Mouse (Mus musculus): ENCODE measurements around the gene Ccnb2. TPM values are rescaled to one million over a fixed set of nuclear protein-coding genes. Genes with fewer than 3 reads are reported as not detected.
"Not testable (repeated sequence)": the region's sequence is repeated elsewhere in the genome, so short reads cannot be mapped to it uniquely, and the experiment has no call there.

Gene Ccnb2
- polyA plus RNA-seq (2012; rRNA removed) (91.5 and 97.1 TPM in 2 replicates), polyA plus RNA-seq (2014; fragmentation: Nextera tagmentation; extraction: Ambion mirVana) (144 and 149 TPM in 2 replicates)

DNA sequence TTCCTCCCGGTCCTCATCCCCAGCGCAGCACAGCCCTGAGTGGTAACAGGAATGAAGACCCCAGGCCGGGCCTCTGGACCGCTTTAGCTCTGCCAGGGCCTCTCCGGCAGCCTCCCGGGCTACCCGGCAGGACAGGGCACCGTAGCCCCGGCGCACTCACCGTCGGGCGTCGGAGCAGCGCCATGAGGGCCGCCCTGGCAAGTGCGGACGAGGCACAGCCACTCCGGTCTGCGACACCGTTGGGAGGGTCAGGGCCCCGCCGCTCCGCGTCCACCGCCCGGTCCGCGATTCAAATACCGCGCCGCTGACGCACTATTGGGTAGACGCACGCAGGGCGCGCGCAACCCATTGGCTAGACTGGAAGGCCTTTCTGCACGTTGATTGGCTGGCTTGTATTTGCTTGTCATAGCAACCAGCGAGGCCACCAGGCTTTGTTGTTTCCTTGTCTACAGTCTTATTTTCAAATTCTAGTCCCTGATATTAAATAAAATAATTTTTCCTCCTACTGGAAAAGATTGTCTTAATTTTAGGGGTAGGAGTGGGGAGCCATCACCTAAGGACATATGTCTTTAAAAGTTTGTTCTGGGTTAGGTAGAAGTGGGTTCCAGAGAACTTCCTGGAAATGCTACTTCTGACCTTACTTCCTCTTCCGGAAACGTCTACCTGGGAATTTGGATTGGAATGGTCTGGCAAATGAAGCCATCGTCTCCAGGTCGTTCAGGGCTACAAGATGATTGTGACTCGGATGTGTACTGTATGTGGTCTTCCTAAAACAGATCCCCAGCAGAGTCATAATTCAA is at the start of gene Ccnb2:
Ccnb2 (minus strand) TSS at position 291 of the 800 bp plus-strand sequence.
- 0 out of 2 replicates have a peak, but pooled peaks have one; percentile 16 for TF ChIP-seq POLR2A (IDR thresholded peaks at IDR 0.05; ENCODE audit: borderline replicate concordance, extremely low read depth, insufficient read depth, insufficient read length)
- Histone ChIP-seq H3K27ac (replicated peaks; ENCODE audit: low read depth, low read length) (peak within 1 kb of the TSS; percentile 48), H3K9ac (ENCODE audit: low read depth, low read length, severe bottlenecking) (peak within 1 kb of the TSS; percentile 77), H3K36me3 (ENCODE audit: control insufficient read depth, insufficient read depth, low read length) (peaks cover 36% of the 10 kb centered on the region), H3K4me1 (ENCODE audit: control insufficient read depth, insufficient read depth, low read length) (peaks cover 8% of the 10 kb centered on the region; the same call in 1 of the 2 replicates), H3K9me3 (ENCODE audit: control insufficient read depth, low read length) (no peaks in the 10 kb centered on the region), H3K4me2 (replicated peaks; ENCODE audit: low read depth, low read length, severe bottlenecking) (peak within 1 kb of the TSS; percentile 94), H3K27me3 (ENCODE audit: control insufficient read depth, insufficient read depth, low read length) (no peaks in the 10 kb centered on the region), H3K4me3 (replicated peaks; ENCODE audit: low read length) (peak within 1 kb of the TSS; percentile 66)
- DNase-seq (ENCODE audit: low spot score) (peak; percentile 97), ATAC-seq (ENCODE audit: low FRiP score, low read depth) (peak; percentile 97)
- WGBS: 4% methylated on average over 35 of the region's 45 CpGs

DNA sequence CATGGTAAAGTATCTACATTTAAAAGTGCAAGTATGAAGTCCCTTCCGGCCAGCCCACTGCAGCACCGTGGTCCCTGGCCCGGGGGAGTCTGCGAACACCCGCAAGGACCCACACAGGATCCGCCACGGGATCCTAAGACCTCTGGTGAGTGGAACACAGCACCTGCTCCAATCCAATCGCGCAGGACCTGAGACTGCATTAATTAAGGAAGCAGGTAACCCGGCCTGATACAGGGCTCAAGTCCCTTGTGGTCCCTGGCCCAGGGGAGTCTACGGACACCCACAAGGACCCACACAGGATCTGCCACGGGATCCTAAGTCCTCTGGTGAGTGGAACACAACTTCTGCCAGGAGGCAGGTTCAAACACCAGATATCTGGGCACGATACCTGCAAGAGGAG is 41.7 kb upstream of the Ccnb2 start:
- DNase-seq (ENCODE audit: low spot score); H3K27me3 ChIP-seq (ENCODE audit: control insufficient read depth, insufficient read depth, low read length); ATAC-seq (ENCODE audit: low FRiP score, low read depth); H3K4me3 ChIP-seq (replicated peaks; ENCODE audit: low read length); H3K4me2 ChIP-seq (replicated peaks; ENCODE audit: low read depth, low read length, severe bottlenecking); H3K27ac ChIP-seq (replicated peaks; ENCODE audit: low read depth, low read length); H3K9ac ChIP-seq (ENCODE audit: low read depth, low read length, severe bottlenecking); H3K9me3 ChIP-seq (ENCODE audit: control insufficient read depth, low read length); H3K4me1 ChIP-seq (ENCODE audit: control insufficient read depth, insufficient read depth, low read length): not testable (repeated sequence)
- 92% methylated on average over 13 of the region's 13 CpGs for WGBS
- H3K36me3 ChIP-seq (ENCODE audit: control insufficient read depth, insufficient read depth, low read length): peaks cover 21% of the 10 kb centered on the region

DNA sequence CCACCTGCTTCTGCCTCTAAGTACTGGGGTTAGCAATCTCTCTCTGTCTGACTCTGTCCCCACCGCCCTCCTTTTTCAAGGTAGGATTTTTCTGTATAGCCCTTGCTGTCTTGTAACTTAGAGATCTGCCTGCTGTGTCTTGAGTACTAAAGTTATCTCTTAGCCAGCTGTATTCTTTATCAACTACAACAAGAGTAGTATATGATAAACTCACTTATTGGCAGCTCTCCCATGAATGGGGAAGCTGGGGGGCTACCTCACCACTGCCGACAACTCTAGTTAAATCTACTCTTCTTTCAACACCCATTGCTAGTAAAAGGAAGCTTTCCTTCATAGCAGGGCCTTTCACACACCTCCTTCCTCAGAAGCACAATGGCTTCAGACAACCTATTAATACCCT is 31.0 kb upstream of the Ccnb2 start:
- H3K9ac ChIP-seq (ENCODE audit: low read depth, low read length, severe bottlenecking): no peak overlapping the region
- no peak for ATAC-seq (ENCODE audit: low FRiP score, low read depth)
- no peak overlapping the region for H3K4me3 ChIP-seq (replicated peaks; ENCODE audit: low read length)
- H3K27me3 ChIP-seq (ENCODE audit: control insufficient read depth, insufficient read depth, low read length): no peaks in the 10 kb centered on the region
- H3K9me3 ChIP-seq (ENCODE audit: control insufficient read depth, low read length): no peaks in the 10 kb centered on the region
- no peak for TF ChIP-seq POLR2A (IDR thresholded peaks at IDR 0.05; ENCODE audit: borderline replicate concordance, extremely low read depth, insufficient read depth, insufficient read length)
- H3K27ac ChIP-seq (replicated peaks; ENCODE audit: low read depth, low read length): no peak overlapping the region
- H3K4me2 ChIP-seq (replicated peaks; ENCODE audit: low read depth, low read length, severe bottlenecking): no peak overlapping the region
- 94% methylated on average over 2 of the region's 2 CpGs for WGBS
- H3K36me3 ChIP-seq (ENCODE audit: control insufficient read depth, insufficient read depth, low read length): peaks cover 61% of the 10 kb centered on the region
- DNase-seq (ENCODE audit: low spot score): no peak
- H3K4me1 ChIP-seq (ENCODE audit: control insufficient read depth, insufficient read depth, low read length): no peaks in the 10 kb centered on the region

DNA sequence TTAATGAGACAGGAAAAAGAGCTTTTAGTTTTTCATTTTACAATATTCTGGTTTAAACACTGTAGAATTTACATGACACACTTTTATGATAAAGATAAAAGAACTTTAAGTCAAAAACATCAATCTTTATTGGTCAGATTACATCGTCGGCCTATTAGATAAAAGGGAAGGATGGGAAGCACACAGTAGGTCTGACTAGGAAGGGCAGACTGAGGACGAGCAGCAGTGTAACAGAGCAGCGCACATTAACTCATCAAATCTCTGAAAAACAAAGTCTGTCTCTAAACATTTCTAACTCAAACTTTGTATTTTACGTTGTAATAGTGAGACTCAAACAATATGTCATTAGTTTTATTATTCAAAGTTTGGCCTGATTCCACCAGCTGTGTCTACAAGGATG is 27.7 kb upstream of the Ccnb2 start:
- Histone ChIP-seq H3K4me2 (replicated peaks; ENCODE audit: low read depth, low read length, severe bottlenecking) (no peak overlapping the region), H3K36me3 (ENCODE audit: control insufficient read depth, insufficient read depth, low read length) (peaks cover 50% of the 10 kb centered on the region)

DNA sequence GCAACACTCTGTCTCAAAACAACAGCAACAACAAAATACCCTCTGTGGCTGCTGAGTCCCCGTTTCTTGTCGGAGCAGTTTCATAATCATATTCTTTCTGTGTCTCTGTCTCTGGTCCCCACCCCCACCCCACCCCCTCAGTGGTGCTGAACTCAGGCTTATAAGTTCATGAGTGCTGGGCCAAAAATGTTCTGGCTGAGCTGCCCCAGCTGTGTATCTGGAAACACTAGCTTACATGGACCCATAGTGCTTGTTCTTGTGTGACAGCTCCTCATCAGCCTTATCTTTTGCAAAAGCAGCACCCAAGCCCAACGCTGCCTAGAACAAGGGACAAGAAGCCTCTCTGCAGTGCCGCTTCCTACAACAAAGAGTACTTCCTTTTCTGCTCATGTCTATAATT is 18.6 kb upstream of the Ccnb2 start:
- no peaks in the 10 kb centered on the region for H3K9me3 ChIP-seq (ENCODE audit: control insufficient read depth, low read length)
- H3K4me1 ChIP-seq (ENCODE audit: control insufficient read depth, insufficient read depth, low read length): no peaks in the 10 kb centered on the region
- no peak overlapping the region for H3K4me2 ChIP-seq (replicated peaks; ENCODE audit: low read depth, low read length, severe bottlenecking)
- TF ChIP-seq POLR2A (IDR thresholded peaks at IDR 0.05; ENCODE audit: borderline replicate concordance, extremely low read depth, insufficient read depth, insufficient read length): no peak
- no peak overlapping the region for H3K27ac ChIP-seq (replicated peaks; ENCODE audit: low read depth, low read length)
- ATAC-seq (ENCODE audit: low FRiP score, low read depth) (no peak), DNase-seq (ENCODE audit: low spot score) (no peak)
- no peak overlapping the region for H3K9ac ChIP-seq (ENCODE audit: low read depth, low read length, severe bottlenecking)
- H3K36me3 ChIP-seq (ENCODE audit: control insufficient read depth, insufficient read depth, low read length): peaks cover 63% of the 10 kb centered on the region
- H3K4me3 ChIP-seq (replicated peaks; ENCODE audit: low read length): no peak overlapping the region
- 92% methylated on average over 4 of the region's 4 CpGs for WGBS
- H3K27me3 ChIP-seq (ENCODE audit: control insufficient read depth, insufficient read depth, low read length): no peaks in the 10 kb centered on the region

More for the DNA sequence above, 27.7 kb upstream of the Ccnb2 start:
- no peak for TF ChIP-seq POLR2A (IDR thresholded peaks at IDR 0.05; ENCODE audit: borderline replicate concordance, extremely low read depth, insufficient read depth, insufficient read length)
- Histone ChIP-seq H3K9me3 (ENCODE audit: control insufficient read depth, low read length) (no peaks in the 10 kb centered on the region), H3K4me3 (replicated peaks; ENCODE audit: low read length) (no peak overlapping the region), H3K27me3 (ENCODE audit: control insufficient read depth, insufficient read depth, low read length) (no peaks in the 10 kb centered on the region), H3K9ac (ENCODE audit: low read depth, low read length, severe bottlenecking) (no peak overlapping the region), H3K4me1 (ENCODE audit: control insufficient read depth, insufficient read depth, low read length) (no peaks in the 10 kb centered on the region), H3K27ac (replicated peaks; ENCODE audit: low read depth, low read length) (no peak overlapping the region)
- no peak for DNase-seq (ENCODE audit: low spot score)
- ATAC-seq (ENCODE audit: low FRiP score, low read depth): no peak
- WGBS: 91% methylated on average over 5 of the region's 5 CpGs

Data from limb, embryonic 14.5 days (tissue).